Mouse (Mus musculus) neural tube, embryonic 12.5 days (tissue): ENCODE results near the gene Vezf1. TPM values are rescaled to one million over a fixed set of nuclear protein-coding genes. Genes with fewer than 3 reads are reported as not detected.

Experiments
- polyA plus RNA-seq: library from polyadenylated mRNA; unstranded; fragments of >200 nt; fragmentation: Nextera tagmentation; extraction: Ambion mirVana; gene quantifications from 2 replicates; pipeline ENCODE4 v1.2.1, GENCODE M21; 2016

Vezf1 gene
- polyA plus RNA-seq, 1 experiment from 2014 or later = 84.7 TPM

Other genes with a start within 250 kb of the Vezf1 start
- 0.33 and 0.42 TPM in 2 replicates for gene Lpo, start 240.0 kb upstream of the Vezf1 start, polyA plus RNA-seq
- 16.5 and 16.7 TPM in 2 replicates for gene Mks1, start 215.1 kb upstream of the Vezf1 start, polyA plus RNA-seq
- 0.14 TPM in 1 of 2 replicates, not detected in the other for gene Epx, start 192.7 kb upstream of the Vezf1 start, polyA plus RNA-seq
- gene Olfr462, start 176.0 kb upstream of the Vezf1 start, polyA plus RNA-seq = not detected in 2 replicates
- gene Olfr463, start 170.9 kb upstream of the Vezf1 start, polyA plus RNA-seq = not detected in 2 replicates
- not detected in 2 replicates for gene Olfr464, start 147.3 kb upstream of the Vezf1 start, polyA plus RNA-seq
- 46.3 and 59.8 TPM in 2 replicates for gene Dynll2, start 80.7 kb upstream of the Vezf1 start, polyA plus RNA-seq
- gene Srsf1, start 20.9 kb upstream of the Vezf1 start, polyA plus RNA-seq = 446 and 488 TPM in 2 replicates
- 50.2 and 50.7 TPM in 2 replicates for gene Cuedc1, start 29.8 kb downstream of the Vezf1 start, polyA plus RNA-seq
- 70.1 and 71.6 TPM in 2 replicates for gene Mrps23, start 136.1 kb downstream of the Vezf1 start, polyA plus RNA-seq
- gene Ccdc182, start 225.8 kb downstream of the Vezf1 start, polyA plus RNA-seq = 11.4 and 14.5 TPM in 2 replicates